Mouse (Mus musculus): ENCODE data around the gene Cldn34c3.
"Not testable (repeated sequence)": the region's sequence is repeated elsewhere in the genome, so short reads cannot be mapped to it uniquely, and the experiment has no call there.

The Cldn34c3 gene

DNA sequence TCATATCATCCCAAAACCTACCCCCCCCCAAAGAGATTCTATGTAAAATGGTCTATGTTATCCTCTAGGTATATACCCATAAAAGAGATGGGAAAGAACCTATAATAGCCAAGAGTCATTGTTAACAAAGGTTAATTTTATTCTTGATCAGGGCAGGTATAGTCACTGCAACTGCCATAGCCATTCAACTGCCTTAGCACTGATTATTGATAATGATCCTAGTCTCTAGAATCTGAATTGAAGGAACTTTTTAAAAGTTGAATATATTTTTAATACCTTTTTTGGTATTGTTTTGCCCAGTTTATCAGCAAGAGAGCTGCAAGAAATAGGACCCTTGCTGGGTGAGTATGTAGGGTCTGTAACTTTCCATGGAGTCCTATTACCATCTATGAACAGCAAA is at the start of gene Cldn34c3:
TSS of gene Cldn34c3 (plus strand) at position 301 of the 400 bp plus-strand sequence.
- DNase-seq = not testable (repeated sequence)

Data from retina, postnatal 1 day (tissue).